Mouse (Mus musculus) Patski (cell line): ENCODE measurements around the gene Serpini1. TPM values are rescaled to one million over a fixed set of nuclear protein-coding genes. Genes with fewer than 3 reads are reported as not detected.
A peak's percentile ranks its signal among the peaks of the same experiment; 100 is the strongest.

ENCODE experiments used
- ATAC-seq: fragments of 100-300 bp; one replicate; pipeline ENCODE4 v1.8.0; 2021
- CTCF ChIA-PET: fragments of 350-600 bp; sonication (Branson Sonifier 250); formaldehyde crosslinking; loops from one replicate; lab custom pipeline; 2022; ENCODE audit warnings: inconsistent platforms; lab: Charles Lee
- POLR2A ChIA-PET: fragments of 350-600 bp; sonication (Branson Sonifier 250); formaldehyde crosslinking; loops from one replicate; lab custom pipeline; 2022; ENCODE audit warnings: antibody characterized with exemption, inconsistent platforms; lab: Charles Lee
- DNase-seq: peaks from one replicate; pipeline ENCODE4 v3.0.0-alpha.2; 2011; ENCODE audit warnings: low read depth, low spot score
- H3K27me3 ChIP-seq: fragments of 371-371 bp; one replicate; pipeline ENCODE4 v1.5.1; 2021
- CTCF ChIP-seq: fragments of 100-300 bp; IDR thresholded peaks from one replicate; pipeline ENCODE4 v1.5.1; 2021
- in situ Hi-C: fragments of 300-500 bp; cut with MboI; formaldehyde crosslinking; loops from 3 replicates; pipeline ENCODE4 v1.11.1; 2018; ENCODE audit warnings: low pct_unique_long_range_greater_than_20kb, mixed read lengths
- polyA plus RNA-seq: library from polyadenylated mRNA; unstranded; gene quantifications from one replicate; pipeline ENCODE4 v1.2.3, GENCODE M21; 2021

The Serpini1 gene
- polyA plus RNA-seq, 1 experiment from 2014 or later, result 4.4 TPM

DNA sequence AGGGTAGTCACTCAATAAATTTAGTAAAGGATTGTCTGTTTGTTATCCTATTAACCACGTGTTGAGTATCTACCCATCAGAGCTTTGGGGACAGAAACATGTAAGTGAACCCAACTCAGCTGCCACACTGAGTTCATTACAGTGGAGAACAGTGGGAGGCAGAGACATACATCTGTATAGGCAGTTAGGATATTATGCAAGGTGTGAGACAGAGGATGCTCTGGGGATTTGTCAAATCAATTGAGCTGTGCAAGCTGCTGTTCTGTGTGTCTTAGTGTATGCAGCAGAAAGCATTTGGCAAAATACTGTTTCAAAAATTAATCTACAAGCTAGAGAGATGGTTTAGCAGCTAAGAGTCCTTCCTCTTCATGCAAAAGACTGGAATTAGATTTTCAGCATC is 113.1 kb downstream of the Serpini1 start:
- H3K27me3 ChIP-seq, result peaks cover 10% of the 10 kb centered on the region
- ChIA-PET POLR2A (no interaction called here), CTCF (interaction anchor here (1.4 kb wide), 1 partner anchor 72 kb away, joined by 3 read pairs; no protein-coding TSS in a partner anchor)
- DNase-seq (no peak), ATAC-seq (no peak)
- in situ Hi-C loops, result no loop called here
- TF ChIP-seq CTCF, result no peak

DNA sequence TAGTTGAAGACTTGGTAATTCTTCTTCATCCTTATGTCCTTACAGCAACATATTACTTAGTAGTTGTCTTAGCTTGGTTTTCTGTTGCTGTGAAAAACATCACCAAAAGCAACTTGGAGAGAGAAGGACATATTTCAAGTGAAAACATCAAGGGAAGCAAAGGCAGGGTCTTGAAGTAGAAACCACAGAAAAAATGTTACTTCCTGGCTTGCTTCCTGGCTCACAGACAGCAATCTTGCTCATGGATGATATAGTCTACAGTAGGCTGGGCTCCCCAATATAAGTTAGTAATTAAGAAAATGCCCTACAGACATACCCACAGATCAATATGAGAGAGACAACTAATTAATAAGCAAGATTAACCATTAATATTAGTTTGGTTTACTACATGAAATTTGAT is 125.5 kb downstream of the Serpini1 start:
- TF ChIP-seq CTCF, result no peak
- DNase-seq (no peak), ATAC-seq (no peak)
- POLR2A ChIA-PET, result no interaction called here
- peaks cover 15% of the 10 kb centered on the region for H3K27me3 ChIP-seq
- in situ Hi-C loops, result no loop called here
- CTCF ChIA-PET, result no interaction called here

DNA sequence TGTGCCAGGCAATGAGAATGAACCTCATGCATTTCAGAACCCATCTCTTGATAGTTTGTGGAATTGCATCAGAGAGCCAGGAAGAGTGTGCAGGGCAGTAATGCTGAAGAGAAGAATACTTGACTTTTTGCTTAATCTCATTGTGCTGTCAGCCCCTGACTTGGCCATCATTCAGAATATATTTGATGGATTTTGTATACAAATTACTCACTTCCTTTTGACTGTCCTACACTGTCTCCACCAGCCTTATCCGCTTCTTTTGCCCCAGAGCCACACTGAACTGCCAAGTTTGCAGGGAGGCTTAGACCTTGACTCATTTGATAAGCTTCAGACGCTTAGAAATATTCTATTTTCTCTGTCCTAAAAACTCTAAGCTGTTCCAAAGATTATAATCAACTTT is 129.4 kb downstream of the Serpini1 start:
- peak; percentile 42 for ATAC-seq
- DNase-seq, result no peak
- peaks cover 15% of the 10 kb centered on the region for H3K27me3 ChIP-seq
- ChIA-PET POLR2A (no interaction called here), CTCF (interaction anchor here (1.1 to 1.9 kb wide), 2 partner anchors 10 to 11 kb away, joined by 3 to 5 read pairs; no protein-coding TSS in a partner anchor)
- in situ Hi-C loops, result no loop called here
- no peak for TF ChIP-seq CTCF

DNA sequence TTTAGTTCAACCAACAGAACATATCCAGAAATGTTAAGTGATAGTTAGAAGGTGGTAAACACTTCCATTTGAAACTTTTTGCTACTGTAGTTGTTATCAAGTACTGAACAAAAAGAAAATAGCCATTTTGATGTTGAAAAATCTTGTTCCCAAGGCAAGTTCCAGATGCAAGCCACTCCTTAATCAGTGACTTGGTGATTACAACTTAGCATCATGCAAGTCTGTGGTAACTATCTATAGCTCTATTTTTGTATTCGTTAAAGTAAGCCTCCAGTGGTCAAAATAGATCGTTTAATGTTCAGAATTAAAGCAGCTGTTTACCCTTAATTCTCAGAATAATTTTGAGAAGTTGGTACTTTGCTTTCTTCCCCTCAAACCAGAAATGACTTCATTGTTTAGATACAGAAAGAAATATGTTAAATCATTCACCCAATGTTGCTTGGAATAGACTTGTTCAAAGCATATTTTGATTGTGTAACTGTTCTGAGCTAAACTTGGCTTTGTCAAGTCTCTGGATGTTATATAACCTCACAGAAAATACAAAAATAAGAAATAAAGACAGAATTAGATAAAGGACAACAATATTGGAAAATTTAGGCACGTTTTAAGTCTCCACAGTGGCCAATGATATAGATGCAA is 130.0 kb downstream of the Serpini1 start:
- CTCF ChIA-PET, result interaction anchor here (1.1 kb wide), 1 partner anchor 10 kb away, joined by 3 read pairs; no protein-coding TSS in a partner anchor
- POLR2A ChIA-PET, result no interaction called here

DNA sequence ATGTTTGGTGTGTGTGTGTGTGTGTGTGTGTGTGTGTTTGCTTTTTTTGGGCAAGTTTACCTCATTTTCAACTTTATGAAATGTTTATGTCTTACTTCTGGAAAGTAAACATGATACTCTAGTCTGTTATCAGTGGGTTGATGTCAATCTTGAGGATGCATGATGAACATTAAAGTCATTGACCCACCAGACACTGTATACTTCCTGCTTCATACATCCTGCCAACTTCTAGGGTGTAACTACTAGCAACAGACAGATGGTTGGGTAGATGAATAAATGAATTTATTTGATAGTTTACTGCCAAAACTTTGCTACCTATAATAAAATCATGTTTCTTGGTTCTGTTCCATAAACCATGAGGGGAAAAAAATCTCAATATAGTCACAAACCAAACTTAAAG is 133.0 kb downstream of the Serpini1 start:
- CTCF ChIA-PET, result interaction anchor here (1.3 to 1.4 kb wide), 2 partner anchors 11 to 30 kb away, joined by 3 read pairs; no protein-coding TSS in a partner anchor

More for the DNA sequence above, 130.0 kb downstream of the Serpini1 start:
- in situ Hi-C loops, result no loop called here
- TF ChIP-seq CTCF, result no peak
- ATAC-seq, result no peak
- DNase-seq, result no peak
- H3K27me3 ChIP-seq, result peaks cover 18% of the 10 kb centered on the region

DNA sequence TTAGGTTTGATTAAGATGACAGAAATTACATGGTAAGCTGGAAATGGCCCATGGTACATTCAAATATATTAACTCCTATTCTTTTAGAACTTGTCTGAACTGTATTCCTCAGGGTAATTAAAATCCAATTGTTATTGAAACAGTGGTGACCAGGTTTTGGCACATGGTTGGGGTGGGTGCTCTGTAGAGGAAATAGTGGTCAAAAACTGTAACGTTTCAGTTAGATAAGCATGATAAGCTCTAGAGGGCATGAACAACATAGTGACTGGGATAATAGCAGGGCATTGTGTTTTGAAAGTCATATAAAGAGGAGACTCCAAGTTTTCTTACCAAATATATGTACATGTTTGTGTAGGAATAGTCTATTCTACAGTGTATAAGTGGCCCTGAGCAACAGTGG is 134.7 kb downstream of the Serpini1 start:
- CTCF ChIA-PET, result interaction anchor here (0.9 kb wide), 2 partner anchors 15 to 18 kb away, joined by 3 to 4 read pairs; no protein-coding TSS in a partner anchor
- no peak for ATAC-seq
- no peak for TF ChIP-seq CTCF
- peaks cover 16% of the 10 kb centered on the region for H3K27me3 ChIP-seq
- POLR2A ChIA-PET, result no interaction called here
- in situ Hi-C loops, result no loop called here
- no peak for DNase-seq

More for the DNA sequence above, 133.0 kb downstream of the Serpini1 start:
- DNase-seq (no peak), ATAC-seq (no peak)
- POLR2A ChIA-PET, result no interaction called here
- in situ Hi-C loops, result no loop called here
- peaks cover 16% of the 10 kb centered on the region for H3K27me3 ChIP-seq
- no peak for TF ChIP-seq CTCF

Other genes starting within 250 kb of the Serpini1 start
- not detected for gene Wdr49, start 75.4 kb upstream of the Serpini1 start, polyA plus RNA-seq
- 149 TPM for gene Pdcd10, start 691 bp upstream of the Serpini1 start, polyA plus RNA-seq
- not detected for gene Gm29133, start 190.7 kb downstream of the Serpini1 start, polyA plus RNA-seq